12 mouse cellular contexts compared by ENCODE assay signal in genomic region chr7:45093516-45093905, GRCm38 (mm10). TPM values are rescaled to one million over a fixed set of nuclear protein-coding genes. Genes with fewer than 3 reads are reported as not detected.
DNase-seq lines count a peak whose midpoint lies in the region; ATAC-seq and TF ChIP-seq lines count a peak whose summit lies in the region.
"Had no signal": no experiment of that assay in that cellular context is flagged by ENCODE, and none has a peak within 500 bp of the region (broad histone marks: within the 10 kb centered on the region; RNA-seq: fewer than 3 reads in every experiment).

No protein-coding gene starts in this region.

- TF ChIP-seq CTCF in gastrocnemius, adult 2 months (IDR thresholded peaks at IDR 0.05), result no peak

- H3K4me3 ChIP-seq in gastrocnemius, adult 2 months, result no peak overlapping the region
- H3K4me3 ChIP-seq in midbrain, embryonic 10.5 days, result no peak overlapping the region
- H3K4me3 ChIP-seq in midbrain, embryonic 13.5 days (replicated peaks), result no peak overlapping the region
- H3K4me3 ChIP-seq in stomach, embryonic 16.5 days (replicated peaks; ENCODE audit: low read length), result no peak overlapping the region
- H3K4me3 ChIP-seq: layer of hippocampus, adult 2 months; neural tube, embryonic 15.5 days had no signal

- H3K4me2 ChIP-seq in midbrain, embryonic 13.5 days (replicated peaks), result no peak overlapping the region
- H3K4me2 ChIP-seq in stomach, embryonic 16.5 days (ENCODE audit: low read depth, low read length), result no peak overlapping the region
- H3K4me2 ChIP-seq: neural tube, embryonic 15.5 days had no signal

- H3K9me3 ChIP-seq in midbrain, embryonic 10.5 days (replicated peaks), result no peaks in the 10 kb centered on the region
- H3K9me3 ChIP-seq in midbrain, embryonic 13.5 days, result no peaks in the 10 kb centered on the region
- no peaks in the 10 kb centered on the region for H3K9me3 ChIP-seq in stomach, embryonic 16.5 days (replicated peaks; ENCODE audit: control insufficient read depth, low read length)
- H3K9me3 ChIP-seq: neural tube, embryonic 15.5 days had no signal

- H3K4me1 ChIP-seq in midbrain, embryonic 10.5 days, result peaks cover 31% of the 10 kb centered on the region
- peaks cover 13% of the 10 kb centered on the region for H3K4me1 ChIP-seq in midbrain, embryonic 13.5 days (replicated peaks)
- H3K4me1 ChIP-seq in stomach, embryonic 16.5 days (ENCODE audit: control insufficient read depth, insufficient read depth, low read length), result peaks cover 8% of the 10 kb centered on the region

- 40% methylated on average over 18 of the region's 18 CpGs for WGBS in midbrain, embryonic 10.5 days
- 33% methylated on average over 18 of the region's 18 CpGs for WGBS in midbrain, embryonic 13.5 days
- 35% methylated on average over 18 of the region's 18 CpGs for WGBS in stomach, embryonic 16.5 days

- 0 out of 2 replicates have a peak, but pooled peaks cover 5% of the 10 kb centered on the region for H3K27me3 ChIP-seq in midbrain, embryonic 10.5 days (ENCODE audit: low read depth, poor library complexity, severe bottlenecking)
- 0 out of 2 replicates have a peak, but pooled peaks cover 5% of the 10 kb centered on the region for H3K27me3 ChIP-seq in midbrain, embryonic 13.5 days
- H3K27me3 ChIP-seq in stomach, embryonic 16.5 days (ENCODE audit: control insufficient read depth, insufficient read depth, low read length), result no peaks in the 10 kb centered on the region
- H3K27me3 ChIP-seq: neural tube, embryonic 15.5 days had no signal

- no peak overlapping the region for H3K9ac ChIP-seq in midbrain, embryonic 13.5 days (replicated peaks)
- no peak overlapping the region; the same call in 1 of the 2 replicates for H3K9ac ChIP-seq in stomach, embryonic 16.5 days (ENCODE audit: low read length)
- H3K9ac ChIP-seq: neural tube, embryonic 15.5 days had no signal

- intact Hi-C loops in gastrocnemius, adult 2 months (cut with DNase I), result no loop called here

- peaks cover 2% of the 10 kb centered on the region for H3K36me3 ChIP-seq in midbrain, embryonic 10.5 days
- H3K36me3 ChIP-seq in midbrain, embryonic 13.5 days, result no peaks in the 10 kb centered on the region
- H3K36me3 ChIP-seq in stomach, embryonic 16.5 days (ENCODE audit: control insufficient read depth, insufficient read depth, low read length), result no peaks in the 10 kb centered on the region
- H3K36me3 ChIP-seq: neural tube, embryonic 15.5 days had no signal

- no peak for DNase-seq in gastrocnemius, adult 2 months
- DNase-seq in gastrocnemius, postnatal 10 days, result no peak
- no peak for DNase-seq in midbrain, embryonic 10.5 days (ENCODE audit: low spot score)
- peak; percentile 68 for DNase-seq in induced T-regulatory cell, adult 2 months (ENCODE audit: low read depth)
- DNase-seq in right cerebral cortex, adult 2 months (ENCODE audit: low spot score in 2 of 2), result no peak
- DNase-seq: heart, adult 18-20 months had no signal

- ATAC-seq in midbrain, embryonic 13.5 days, result no peak
- no peak for ATAC-seq in stomach, embryonic 16.5 days (ENCODE audit: insufficient read depth, low FRiP score)
- no peak for ATAC-seq in megakaryocyte, adult 5-6 weeks (ENCODE audit: poor library complexity, severe bottlenecking)

- H3K27ac ChIP-seq in gastrocnemius, adult 2 months, result 0 out of 2 replicates have a peak overlapping the region, but pooled peaks have one; percentile 12
- H3K27ac ChIP-seq in midbrain, embryonic 10.5 days (replicated peaks), result peak overlapping the region; percentile 46; the same call in 1 of the 2 replicates
- no peak overlapping the region for H3K27ac ChIP-seq in midbrain, embryonic 13.5 days
- peak overlapping the region; percentile 73 for H3K27ac ChIP-seq in stomach, embryonic 16.5 days (ENCODE audit: low read length)
- H3K27ac ChIP-seq: layer of hippocampus, adult 2 months; macrophage; neural tube, embryonic 15.5 days had no signal

RNA-seq across cellular contexts. Expression of gene Rcn3, which starts 1.5 kb away (rescaled TPM):
- 10 to 100 TPM in 1 of 2 experiments, 1 to 10 TPM in 1; 7.2 to 20.2 TPM for total RNA-seq in gastrocnemius, adult 2 months (2021)
- total RNA-seq in gastrocnemius, postnatal 10 days (2021), result 100 to 1,000 TPM; 103 to 148 TPM
- 122 and 128 TPM in 2 replicates for polyA plus RNA-seq in midbrain, embryonic 10.5 days (2016; fragmentation: Nextera tagmentation; extraction: Ambion mirVana)
- polyA plus RNA-seq in midbrain, embryonic 13.5 days (2015; fragmentation: Nextera tagmentation; extraction: Ambion mirVana), result 57.7 and 69.8 TPM in 2 replicates
- polyA plus RNA-seq in stomach, embryonic 16.5 days (2015; fragmentation: Nextera tagmentation; extraction: Ambion mirVana), result 388 and 395 TPM in 2 replicates
- 4.5 and 5.8 TPM in 2 replicates for total RNA-seq in megakaryocyte, adult 5-6 weeks (2015)
- 7.8 and 18.1 TPM in 2 replicates for total RNA-seq in megakaryocyte, adult 5-6 weeks (2017)

RNA-seq across cellular contexts. Expression of gene Fcgrt, which starts 10.1 kb away (rescaled TPM):
- total RNA-seq in gastrocnemius, adult 2 months (2021), result 10 to 100 TPM; 33.6 to 38.5 TPM
- total RNA-seq in gastrocnemius, postnatal 10 days (2021), result 10 to 100 TPM; 70.9 to 75.2 TPM
- 12.0 and 15.3 TPM in 2 replicates for polyA plus RNA-seq in midbrain, embryonic 10.5 days (2016; fragmentation: Nextera tagmentation; extraction: Ambion mirVana)
- polyA plus RNA-seq in midbrain, embryonic 13.5 days (2015; fragmentation: Nextera tagmentation; extraction: Ambion mirVana), result 17.6 and 18.4 TPM in 2 replicates
- 138 and 149 TPM in 2 replicates for polyA plus RNA-seq in stomach, embryonic 16.5 days (2015; fragmentation: Nextera tagmentation; extraction: Ambion mirVana)
- total RNA-seq in megakaryocyte, adult 5-6 weeks (2015), result 22.0 and 22.5 TPM in 2 replicates
- 64.1 and 69.0 TPM in 2 replicates for total RNA-seq in megakaryocyte, adult 5-6 weeks (2017)

RNA-seq across cellular contexts. Expression of gene Rps11, which starts 30.7 kb away (rescaled TPM):
- total RNA-seq in gastrocnemius, adult 2 months (2021), result 100 to 1,000 TPM; 457 to 518 TPM
- total RNA-seq in gastrocnemius, postnatal 10 days (2021), result 100 to 1,000 TPM; 762 to 817 TPM
- polyA plus RNA-seq in midbrain, embryonic 10.5 days (2016; fragmentation: Nextera tagmentation; extraction: Ambion mirVana), result 1,493 and 1,787 TPM in 2 replicates
- 1,074 TPM in 2 replicates for polyA plus RNA-seq in midbrain, embryonic 13.5 days (2015; fragmentation: Nextera tagmentation; extraction: Ambion mirVana)
- polyA plus RNA-seq in stomach, embryonic 16.5 days (2015; fragmentation: Nextera tagmentation; extraction: Ambion mirVana), result 1,225 and 1,374 TPM in 2 replicates
- 2,516 and 2,663 TPM in 2 replicates for total RNA-seq in megakaryocyte, adult 5-6 weeks (2015)
- 1,201 and 1,233 TPM in 2 replicates for total RNA-seq in megakaryocyte, adult 5-6 weeks (2017)

RNA-seq across cellular contexts. Expression of gene Prrg2, which starts 31.0 kb away (rescaled TPM):
- total RNA-seq in gastrocnemius, adult 2 months (2021), result 10 to 100 TPM in 1 of 2 experiments, 1 to 10 TPM in 1; 8.1 to 11.0 TPM
- total RNA-seq in gastrocnemius, postnatal 10 days (2021), result 10 to 100 TPM in 1 of 2 experiments, 1 to 10 TPM in 1; 8.5 to 10.7 TPM
- polyA plus RNA-seq in midbrain, embryonic 10.5 days (2016; fragmentation: Nextera tagmentation; extraction: Ambion mirVana), result 17.0 and 17.3 TPM in 2 replicates
- 13.2 and 14.5 TPM in 2 replicates for polyA plus RNA-seq in midbrain, embryonic 13.5 days (2015; fragmentation: Nextera tagmentation; extraction: Ambion mirVana)
- polyA plus RNA-seq in stomach, embryonic 16.5 days (2015; fragmentation: Nextera tagmentation; extraction: Ambion mirVana), result 24.7 and 27.4 TPM in 2 replicates
- 6.6 and 8.9 TPM in 2 replicates for total RNA-seq in megakaryocyte, adult 5-6 weeks (2015)
- total RNA-seq in megakaryocyte, adult 5-6 weeks (2017), result 5.4 TPM in 2 replicates

RNA-seq across cellular contexts. Expression of gene Nosip, which starts 31.3 kb away (rescaled TPM):
- 10 to 100 TPM; 30.2 to 32.9 TPM for total RNA-seq in gastrocnemius, adult 2 months (2021)
- 10 to 100 TPM; 35.9 to 40.5 TPM for total RNA-seq in gastrocnemius, postnatal 10 days (2021)
- 63.0 and 66.7 TPM in 2 replicates for polyA plus RNA-seq in midbrain, embryonic 10.5 days (2016; fragmentation: Nextera tagmentation; extraction: Ambion mirVana)
- 56.5 and 61.8 TPM in 2 replicates for polyA plus RNA-seq in midbrain, embryonic 13.5 days (2015; fragmentation: Nextera tagmentation; extraction: Ambion mirVana)
- 55.7 TPM in 2 replicates for polyA plus RNA-seq in stomach, embryonic 16.5 days (2015; fragmentation: Nextera tagmentation; extraction: Ambion mirVana)
- total RNA-seq in megakaryocyte, adult 5-6 weeks (2015), result 41.4 and 46.3 TPM in 2 replicates
- 54.2 and 56.8 TPM in 2 replicates for total RNA-seq in megakaryocyte, adult 5-6 weeks (2017)

Comparison
In these comparisons a context has a peak if more than half of its experiments do, and no peak if none do; other contexts are left out.
1. RNA of gene Rcn3, which starts 1.5 kb away (total RNA-seq): 103 to 148 TPM in gastrocnemius, postnatal 10 days; 7.2 to 20.2 TPM in gastrocnemius, adult 2 months and 4.5 to 18.1 TPM in megakaryocyte, adult 5-6 weeks; every median in the first group is over 4 times any median in the second.